Mouse (Mus musculus) CH12.LX (cell line): ENCODE measurements around the gene Irs3. TPM values are rescaled to one million over a fixed set of nuclear protein-coding genes. Genes with fewer than 3 reads are reported as not detected.

Experiments used
- polyA plus RNA-seq: library from polyadenylated mRNA; unstranded; fragments of >175 nt; gene quantifications from 2 replicates; pipeline ENCODE4 v1.2.1, GENCODE M21; 2012; ENCODE audit warnings: low read depth; ENCODE audit not compliant: insufficient read length
- total RNA-seq, 2 experiments: library from RNA; depleted of rRNA; stranded (reverse); fragments of 300-350 nt in 1 of 2; fragments of >200 nt in 1 of 2; gene quantifications; 2 replicates each; pipeline ENCODE4 v1.2.3; 2012 to 2014

Gene Irs3
- total and polyA plus RNA-seq, 3 experiments, result not detected

Other genes starting within 250 kb of the Irs3 start
Only the 20 nearest of the 22 such genes appear.
- 0.04 TPM in 1 of 2 replicates, not detected in the other for gene Zan, start 168.7 kb downstream of the Irs3 start, total RNA-seq (2012; rRNA removed)
- gene Zan, start 168.7 kb downstream of the Irs3 start, total RNA-seq (2014; rRNA removed), result not detected in 2 replicates
- 0.10 and 0.78 TPM in 2 replicates for gene Zan, start 168.7 kb downstream of the Irs3 start, polyA plus RNA-seq
- 38.5 and 44.9 TPM in 2 replicates for gene Pop7, start 143.2 kb downstream of the Irs3 start, total RNA-seq (2012; rRNA removed)
- gene Pop7, start 143.2 kb downstream of the Irs3 start, total RNA-seq (2014; rRNA removed), result 44.2 and 44.9 TPM in 2 replicates
- 34.6 and 35.0 TPM in 2 replicates for gene Pop7, start 143.2 kb downstream of the Irs3 start, polyA plus RNA-seq
- 4.9 and 5.9 TPM in 2 replicates for gene Gigyf1, start 127.2 kb downstream of the Irs3 start, total RNA-seq (2012; rRNA removed)
- gene Gigyf1, start 127.2 kb downstream of the Irs3 start, total RNA-seq (2014; rRNA removed), result 0.98 and 1.3 TPM in 2 replicates
- 12.3 and 14.0 TPM in 2 replicates for gene Gigyf1, start 127.2 kb downstream of the Irs3 start, polyA plus RNA-seq
- gene Epo, start 112.5 kb downstream of the Irs3 start, total RNA-seq (2012; rRNA removed), result not detected in 2 replicates
- gene Epo, start 112.5 kb downstream of the Irs3 start, total RNA-seq (2014; rRNA removed), result not detected in 2 replicates
- not detected in 2 replicates for gene Epo, start 112.5 kb downstream of the Irs3 start, polyA plus RNA-seq
- 388 and 480 TPM in 2 replicates for gene Gnb2, start 112.2 kb downstream of the Irs3 start, total RNA-seq (2012; rRNA removed)
- 261 and 264 TPM in 2 replicates for gene Gnb2, start 112.2 kb downstream of the Irs3 start, total RNA-seq (2014; rRNA removed)
- 312 and 327 TPM in 2 replicates for gene Gnb2, start 112.2 kb downstream of the Irs3 start, polyA plus RNA-seq
- gene Actl6b, start 92.2 kb downstream of the Irs3 start, total RNA-seq (2012; rRNA removed), result not detected in 2 replicates
- gene Actl6b, start 92.2 kb downstream of the Irs3 start, total RNA-seq (2014; rRNA removed), result not detected in 2 replicates
- gene Actl6b, start 92.2 kb downstream of the Irs3 start, polyA plus RNA-seq, result not detected in 2 replicates
- gene Tfr2, start 75.9 kb downstream of the Irs3 start, total RNA-seq (2012; rRNA removed), result 1.3 and 2.2 TPM in 2 replicates
- 0.50 and 0.67 TPM in 2 replicates for gene Tfr2, start 75.9 kb downstream of the Irs3 start, total RNA-seq (2014; rRNA removed)
- 1.1 and 2.2 TPM in 2 replicates for gene Tfr2, start 75.9 kb downstream of the Irs3 start, polyA plus RNA-seq
- gene Mospd3, start 44.7 kb downstream of the Irs3 start, total RNA-seq (2012; rRNA removed), result 4.2 and 5.5 TPM in 2 replicates
- gene Mospd3, start 44.7 kb downstream of the Irs3 start, total RNA-seq (2014; rRNA removed), result 0.76 and 1.5 TPM in 2 replicates
- 18.3 and 23.7 TPM in 2 replicates for gene Mospd3, start 44.7 kb downstream of the Irs3 start, polyA plus RNA-seq
- gene Pcolce, start 31.9 kb downstream of the Irs3 start, total RNA-seq (2012; rRNA removed), result 0.30 and 0.46 TPM in 2 replicates
- gene Pcolce, start 31.9 kb downstream of the Irs3 start, total RNA-seq (2014; rRNA removed), result not detected in 2 replicates
- gene Pcolce, start 31.9 kb downstream of the Irs3 start, polyA plus RNA-seq, result 0.76 and 0.97 TPM in 2 replicates
- 0.13 TPM in 2 replicates for gene Fbxo24, start 16.7 kb downstream of the Irs3 start, total RNA-seq (2012; rRNA removed)
- gene Fbxo24, start 16.7 kb downstream of the Irs3 start, total RNA-seq (2014; rRNA removed), result not detected in 2 replicates
- 0.24 and 0.26 TPM in 2 replicates for gene Fbxo24, start 16.7 kb downstream of the Irs3 start, polyA plus RNA-seq
- gene Lrch4, start 16.6 kb downstream of the Irs3 start, total RNA-seq (2012; rRNA removed), result 20.0 and 25.6 TPM in 2 replicates
- gene Lrch4, start 16.6 kb downstream of the Irs3 start, total RNA-seq (2014; rRNA removed), result 9.0 and 9.9 TPM in 2 replicates
- 47.9 and 62.1 TPM in 2 replicates for gene Lrch4, start 16.6 kb downstream of the Irs3 start, polyA plus RNA-seq
- 1.1 and 1.5 TPM in 2 replicates for gene Gm20605, start 16.5 kb downstream of the Irs3 start, total RNA-seq (2012; rRNA removed)
- 0.50 and 1.1 TPM in 2 replicates for gene Gm20605, start 16.5 kb downstream of the Irs3 start, total RNA-seq (2014; rRNA removed)
- 7.4 and 9.0 TPM in 2 replicates for gene Gm20605, start 16.5 kb downstream of the Irs3 start, polyA plus RNA-seq
- gene Sap25, start 4.4 kb downstream of the Irs3 start, total RNA-seq (2012; rRNA removed), result 2.2 and 2.4 TPM in 2 replicates
- 0.72 and 2.1 TPM in 2 replicates for gene Sap25, start 4.4 kb downstream of the Irs3 start, total RNA-seq (2014; rRNA removed)
- gene Sap25, start 4.4 kb downstream of the Irs3 start, polyA plus RNA-seq, result 12.1 and 16.6 TPM in 2 replicates
- gene Agfg2, start 39.0 kb upstream of the Irs3 start, total RNA-seq (2012; rRNA removed), result 8.7 and 10.0 TPM in 2 replicates
- 11.5 and 13.4 TPM in 2 replicates for gene Agfg2, start 39.0 kb upstream of the Irs3 start, total RNA-seq (2014; rRNA removed)
- 16.7 and 16.8 TPM in 2 replicates for gene Agfg2, start 39.0 kb upstream of the Irs3 start, polyA plus RNA-seq
- 0.67 and 1.4 TPM in 2 replicates for gene Nyap1, start 95.9 kb upstream of the Irs3 start, total RNA-seq (2012; rRNA removed)
- 0.28 and 0.34 TPM in 2 replicates for gene Nyap1, start 95.9 kb upstream of the Irs3 start, total RNA-seq (2014; rRNA removed)
- gene Nyap1, start 95.9 kb upstream of the Irs3 start, polyA plus RNA-seq, result 0.35 and 0.43 TPM in 2 replicates
- 32.0 and 39.9 TPM in 2 replicates for gene Tsc22d4, start 100.0 kb upstream of the Irs3 start, total RNA-seq (2012; rRNA removed)
- gene Tsc22d4, start 100.0 kb upstream of the Irs3 start, total RNA-seq (2014; rRNA removed), result 26.4 and 28.2 TPM in 2 replicates
- gene Tsc22d4, start 100.0 kb upstream of the Irs3 start, polyA plus RNA-seq, result 91.2 and 103 TPM in 2 replicates
- gene Ppp1r35, start 133.1 kb upstream of the Irs3 start, total RNA-seq (2012; rRNA removed), result 31.6 and 34.6 TPM in 2 replicates
- 11.8 and 17.3 TPM in 2 replicates for gene Ppp1r35, start 133.1 kb upstream of the Irs3 start, total RNA-seq (2014; rRNA removed)
- 23.3 and 24.1 TPM in 2 replicates for gene Ppp1r35, start 133.1 kb upstream of the Irs3 start, polyA plus RNA-seq
- 32.7 and 38.5 TPM in 2 replicates for gene Mepce, start 141.9 kb upstream of the Irs3 start, total RNA-seq (2012; rRNA removed)
- 31.1 and 37.3 TPM in 2 replicates for gene Mepce, start 141.9 kb upstream of the Irs3 start, total RNA-seq (2014; rRNA removed)
- 42.4 and 43.7 TPM in 2 replicates for gene Mepce, start 141.9 kb upstream of the Irs3 start, polyA plus RNA-seq
- 1.3 and 1.9 TPM in 2 replicates for gene Zcwpw1, start 142.1 kb upstream of the Irs3 start, total RNA-seq (2012; rRNA removed)
- gene Zcwpw1, start 142.1 kb upstream of the Irs3 start, total RNA-seq (2014; rRNA removed), result 2.3 and 3.0 TPM in 2 replicates
- 1.5 and 2.8 TPM in 2 replicates for gene Zcwpw1, start 142.1 kb upstream of the Irs3 start, polyA plus RNA-seq
- gene Pilra, start 190.6 kb upstream of the Irs3 start, total RNA-seq (2012; rRNA removed), result 0.08 and 0.13 TPM in 2 replicates
- not detected in 2 replicates for gene Pilra, start 190.6 kb upstream of the Irs3 start, total RNA-seq (2014; rRNA removed)
- 0.42 and 0.66 TPM in 2 replicates for gene Pilra, start 190.6 kb upstream of the Irs3 start, polyA plus RNA-seq